Mouse (Mus musculus) gastrocnemius, postnatal 25 days (tissue): ENCODE results near the gene Cldn19. TPM values are rescaled to one million over a fixed set of nuclear protein-coding genes. Genes with fewer than 3 reads are reported as not detected.
A peak's percentile ranks its signal among the peaks of the same experiment; 100 is the strongest.

Experiments used
- DNase-seq: peaks from one replicate; pipeline ENCODE4 v3.0.0; 2022
- long read RNA-seq, 2 experiments: library from polyadenylated mRNA; stranded (forward); transcript quantifications; one replicate each; pipeline ENCODE4 v2.0.0; 2021
- total RNA-seq, 2 experiments: library from RNA; stranded (reverse); gene quantifications; 1 replicate in 1 of 2; 2 replicates in 1 of 2; pipeline ENCODE4 v1.2.3; 2021

Gene Cldn19
- total RNA-seq, result 1 to 10 TPM; 3.2 to 3.8 TPM
- long read RNA-seq, experiment 1, partial matches to known transcripts, result 1 of 2 reads
- long read RNA-seq, experiment 1, other reads (novel, unspliced or antisense), result 1 of 2 reads
- long read RNA-seq, experiment 2, result 0 reads

- DNase-seq, result no peak
Measured at GRCm38 (mm10) chr4:119255351-119255750, at the start of gene Cldn19. Gene Cldn19 (plus strand): TSS chr4:119255414.

- no peak for DNase-seq
Measured at GRCm38 (mm10) chr4:119216667-119217066, 38.5 kb upstream of the Cldn19 start.

- DNase-seq, result no peak
Measured at GRCm38 (mm10) chr4:119218169-119218568, 37.0 kb upstream of the Cldn19 start, which contains the start of gene Tmem269. Gene Tmem269 (minus strand): TSS chr4:119218217.

GRCm38 (mm10) chr4:119223696-119224095 lies 31.5 kb upstream of the Cldn19 start:
- DNase-seq, result no peak

GRCm38 (mm10) chr4:119224534-119224933 lies 30.7 kb upstream of the Cldn19 start:
- no peak for DNase-seq

- no peak for DNase-seq
Measured at GRCm38 (mm10) chr4:119225719-119226118, 29.5 kb upstream of the Cldn19 start.

- DNase-seq, result no peak
Measured at GRCm38 (mm10) chr4:119226751-119227150, 28.5 kb upstream of the Cldn19 start.

- DNase-seq, result peak; percentile 99
Measured at GRCm38 (mm10) chr4:119232410-119233255, 22.6 kb upstream of the Cldn19 start, which contains the start of the genes AU022252 and P3h1. Gene AU022252 (minus strand): TSS chr4:119232712. Gene P3h1 (plus strand): TSS chr4:119232915.

GRCm38 (mm10) chr4:119233256-119233901 lies 21.8 kb upstream of the Cldn19 start:
- DNase-seq, result peak; percentile 42

- DNase-seq, result no peak
Measured at GRCm38 (mm10) chr4:119234348-119234747, 20.9 kb upstream of the Cldn19 start.

GRCm38 (mm10) chr4:119238661-119239060 lies 16.6 kb upstream of the Cldn19 start:
- no peak for DNase-seq

- peak; percentile 36 for DNase-seq
Measured at GRCm38 (mm10) chr4:119239181-119239682, 16.0 kb upstream of the Cldn19 start.

GRCm38 (mm10) chr4:119241664-119242063 lies 13.6 kb upstream of the Cldn19 start:
- DNase-seq, result no peak

- DNase-seq, result no peak
Measured at GRCm38 (mm10) chr4:119242571-119242970, 12.6 kb upstream of the Cldn19 start.

GRCm38 (mm10) chr4:119244468-119245240 lies 10.6 kb upstream of the Cldn19 start:
- no peak for DNase-seq

GRCm38 (mm10) chr4:119245556-119245955 lies 9.7 kb upstream of the Cldn19 start:
- peak; percentile 30 for DNase-seq

GRCm38 (mm10) chr4:119245961-119246360 lies 9.3 kb upstream of the Cldn19 start:
- DNase-seq, result no peak

- DNase-seq, result no peak
Measured at GRCm38 (mm10) chr4:119246688-119247225, 8.5 kb upstream of the Cldn19 start.

- peak; percentile 68 for DNase-seq
Measured at GRCm38 (mm10) chr4:119247462-119248235, 7.6 kb upstream of the Cldn19 start.

GRCm38 (mm10) chr4:119248407-119248965 lies 6.7 kb upstream of the Cldn19 start:
- DNase-seq, result no peak
